Mouse (Mus musculus) lung, postnatal 0 days (tissue): Measurements from ENCODE around the gene Grk4. TPM values are rescaled to one million over a fixed set of nuclear protein-coding genes. Genes with fewer than 3 reads are reported as not detected.

Experiments
- ATAC-seq: fragments of 200-750 bp; cut with Nextera tagmentation; 2 replicates; pipeline ENCODE4 v1.8.0; 2017; ENCODE audit warnings: moderate library complexity
- DNase-seq: peaks from one replicate; pipeline ENCODE4 v3.0.0-alpha.2; 2016; ENCODE audit warnings: low spot score
- H3K27ac ChIP-seq: fragments of 300-500 bp; sonication (generic); 2 replicates; pipeline ENCODE4 v1.5.1; 2014; ENCODE audit warnings: antibody characterized with exemption, mild to moderate bottlenecking, low read length, mixed read lengths
- H3K27me3 ChIP-seq: fragments of 300-500 bp; sonication (generic); replicated peaks from 2 replicates; pipeline ENCODE4 v1.6.1; 2014; ENCODE audit warnings: low read length, mixed read lengths; ENCODE audit not compliant: insufficient read depth
- H3K36me3 ChIP-seq: fragments of 300-500 bp; sonication (generic); 2 replicates; pipeline ENCODE4 v1.6.1; 2014; ENCODE audit warnings: low read length, mixed read lengths; ENCODE audit not compliant: insufficient read depth
- H3K4me1 ChIP-seq: fragments of 300-500 bp; sonication (generic); 2 replicates; pipeline ENCODE4 v1.6.1; 2014; ENCODE audit warnings: antibody characterized with exemption, low read depth, low read length, mixed read lengths; ENCODE audit not compliant: insufficient read depth
- H3K4me2 ChIP-seq: fragments of 300-500 bp; sonication (generic); replicated peaks from 2 replicates; pipeline ENCODE4 v1.6.1; 2014; ENCODE audit warnings: low read depth, mild to moderate bottlenecking, low read length, moderate library complexity, mixed read lengths
- H3K4me3 ChIP-seq: fragments of 300-500 bp; sonication (generic); 2 replicates; pipeline ENCODE4 v1.5.1; 2014; ENCODE audit warnings: low read depth, low read length
- H3K9ac ChIP-seq: fragments of 300-500 bp; sonication (generic); replicated peaks from 2 replicates; pipeline ENCODE4 v1.6.1; 2014; ENCODE audit warnings: low read depth, mild to moderate bottlenecking
- H3K9me3 ChIP-seq: fragments of 300-500 bp; sonication (generic); 2 replicates; pipeline ENCODE4 v1.6.1; 2016; ENCODE audit warnings: low read length, mixed read lengths
- CTCF ChIP-seq: IDR thresholded peaks from 2 replicates; pipeline ENCODE4 v1.5.1; 2016; ENCODE audit warnings: antibody characterized with exemption, mild to moderate bottlenecking
- EP300 ChIP-seq: IDR thresholded peaks from 2 replicates; pipeline ENCODE4 v1.6.1; 2016; ENCODE audit warnings: antibody characterized with exemption, mild to moderate bottlenecking, control low read depth
- WGBS: fragments of 180-500 bp; shearing (Covaris S2); extraction: QIAGEN DNeasy Blood & Tissue Kit; methylation state at CpG from one replicate; pipeline ENCODE4 v1.1.7; 2014; 5-methylcytosine and 5-hydroxymethylcytosine counted together
- polyA plus RNA-seq: library from polyadenylated mRNA; unstranded; fragments of >200 nt; fragmentation: Nextera tagmentation; extraction: Ambion mirVana; gene quantifications from 2 replicates; pipeline ENCODE4 v1.2.1, GENCODE M21; 2015

The Grk4 gene
- polyA plus RNA-seq, 1 experiment from 2014 or later: 5.1 TPM

DNA sequence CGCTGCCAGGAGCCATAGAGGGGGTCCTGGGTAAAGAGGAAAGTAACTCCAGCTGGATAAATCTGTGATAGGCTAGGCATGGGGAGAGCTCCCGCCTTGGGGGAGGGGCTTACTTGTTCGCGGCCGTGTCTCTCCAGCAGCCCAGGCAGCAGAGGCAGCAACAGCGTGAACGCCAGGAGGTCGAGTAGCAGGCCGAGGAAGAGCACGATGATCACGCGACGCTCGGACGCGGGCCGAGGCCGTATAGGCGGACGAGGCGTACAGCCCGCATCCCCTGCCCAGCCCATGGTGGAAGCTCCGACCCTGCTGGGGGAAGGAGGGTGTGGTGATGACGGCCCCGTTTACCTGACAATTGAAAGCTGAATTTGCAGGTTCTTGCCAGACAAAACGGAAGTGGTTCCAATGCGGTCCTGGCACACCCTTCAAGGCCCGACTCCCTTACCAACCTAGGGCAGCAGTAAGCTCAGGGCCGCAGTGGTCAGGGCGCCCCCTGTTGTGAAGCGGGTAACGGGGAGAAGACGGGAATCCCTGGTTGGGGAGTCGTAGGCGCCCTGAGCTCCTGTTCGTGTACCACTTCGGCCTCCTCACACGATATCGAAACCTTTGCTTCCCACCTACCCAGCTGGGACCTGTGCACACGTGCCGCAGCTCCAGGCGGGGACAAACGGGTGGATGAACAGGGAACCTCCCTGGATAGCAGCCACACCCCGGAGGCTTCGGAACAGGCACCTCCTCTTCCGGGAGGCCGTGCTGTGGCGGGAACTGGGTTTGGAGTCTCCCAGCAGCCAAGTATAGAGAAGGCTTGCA is 23.5 kb upstream of the Grk4 start, which contains the start of gene Mfsd10:
Gene Mfsd10, minus strand, starts transcription at position 732 of the 807 bp plus-strand sequence.
- H3K27ac ChIP-seq: peak within 1 kb of the TSS; percentile 77
- peaks cover 11% of the 10 kb centered on the region for H3K36me3 ChIP-seq
- H3K27me3 ChIP-seq: no peaks in the 10 kb centered on the region
- WGBS: under 1% methylated on average over 48 of the region's 48 CpGs
- ATAC-seq (peak; percentile 87), DNase-seq (peak; percentile 93)
- no peaks in the 10 kb centered on the region for H3K9me3 ChIP-seq
- H3K4me2 ChIP-seq: peak within 1 kb of the TSS; percentile 85
- peaks cover 3% of the 10 kb centered on the region; the same call in 1 of the 2 replicates for H3K4me1 ChIP-seq
- TF ChIP-seq EP300 (no peak), CTCF (peak; percentile 71)
- H3K9ac ChIP-seq: peak within 1 kb of the TSS; percentile 48
- H3K4me3 ChIP-seq: peak within 1 kb of the TSS; percentile 55

- Histone ChIP-seq H3K36me3 (peaks cover 5% of the 10 kb centered on the region; the same call in 1 of the 2 replicates), H3K4me3 (no peak overlapping the region), H3K4me2 (no peak overlapping the region), H3K4me1 (peaks cover 3% of the 10 kb centered on the region; the same call in 1 of the 2 replicates), H3K27me3 (no peaks in the 10 kb centered on the region), H3K27ac (no peak overlapping the region), H3K9me3 (no peaks in the 10 kb centered on the region), H3K9ac (no peak overlapping the region)
- TF ChIP-seq EP300: no peak
- DNase-seq (no peak), ATAC-seq (no peak)
- WGBS: 71% methylated on average over 7 of the region's 7 CpGs
These were observed 22.5 kb upstream of the Grk4 start for GRCm38 (mm10) chr5:34637591-34638156.

DNA sequence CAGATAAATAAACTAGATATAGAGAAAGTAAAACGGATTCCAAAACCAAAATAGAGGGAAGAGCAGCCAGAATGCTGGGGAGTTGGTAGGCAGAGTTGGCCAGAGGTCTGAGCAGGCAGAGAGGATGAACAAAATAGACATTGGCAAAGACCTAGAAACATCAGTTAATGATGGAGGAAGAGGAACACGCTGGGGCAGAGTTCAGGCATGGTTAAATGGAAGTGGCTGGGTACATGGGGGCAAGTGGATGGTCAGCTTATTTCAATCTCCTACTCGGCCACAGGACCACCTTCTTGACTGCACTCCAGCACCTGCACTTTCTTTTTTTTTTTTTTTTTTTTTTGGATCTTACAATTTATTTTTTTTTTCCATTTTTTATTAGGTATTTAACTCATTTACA is 18.2 kb upstream of the Grk4 start:
- Histone ChIP-seq H3K4me2 (no peak overlapping the region), H3K27me3 (no peaks in the 10 kb centered on the region), H3K27ac (no peak overlapping the region), H3K4me1 (no peaks in the 10 kb centered on the region), H3K9me3 (no peaks in the 10 kb centered on the region), H3K36me3 (peaks cover 18% of the 10 kb centered on the region), H3K9ac (no peak overlapping the region), H3K4me3 (no peak overlapping the region)
- 84% methylated on average over 3 of the region's 3 CpGs for WGBS
- DNase-seq (no peak), ATAC-seq (no peak)
- no peak for TF ChIP-seq CTCF
- TF ChIP-seq EP300: no peak

- DNase-seq (peak; percentile 87), ATAC-seq (peak; percentile 93)
- no peaks in the 10 kb centered on the region for H3K27me3 ChIP-seq
- 57% methylated on average over 5 of the region's 5 CpGs for WGBS
- H3K4me2 ChIP-seq: no peak overlapping the region
- peaks cover 25% of the 10 kb centered on the region for H3K36me3 ChIP-seq
- H3K9ac ChIP-seq: no peak overlapping the region
- H3K4me3 ChIP-seq: no peak overlapping the region
- no peaks in the 10 kb centered on the region for H3K9me3 ChIP-seq
- H3K4me1 ChIP-seq: no peaks in the 10 kb centered on the region
- H3K27ac ChIP-seq: no peak overlapping the region
- TF ChIP-seq CTCF (peak; percentile 78), EP300 (no peak)
These were observed 17.2 kb upstream of the Grk4 start for GRCm38 (mm10) chr5:34642932-34643331.

DNA sequence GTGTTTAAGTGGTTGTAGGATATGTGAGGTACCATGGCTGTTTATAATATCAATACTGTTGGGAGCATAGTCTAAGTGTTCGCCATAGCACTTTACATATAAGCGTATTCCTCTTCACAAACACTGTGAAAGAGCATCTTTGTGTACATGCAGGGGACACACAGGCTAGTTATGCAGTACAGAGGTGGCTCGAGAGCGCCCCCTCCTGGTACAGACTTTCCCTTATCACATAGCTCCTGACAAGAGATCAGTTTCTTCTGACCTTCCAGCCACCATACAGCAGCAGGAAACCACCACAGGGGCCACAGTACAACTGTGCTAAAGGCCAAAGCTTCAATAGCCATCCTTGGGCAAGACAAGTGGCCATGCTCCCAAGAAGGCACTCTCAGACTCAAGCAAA is 12.6 kb upstream of the Grk4 start:
- Histone ChIP-seq H3K4me3 (no peak overlapping the region), H3K27me3 (no peaks in the 10 kb centered on the region), H3K27ac (no peak overlapping the region), H3K36me3 (peaks cover 51% of the 10 kb centered on the region), H3K4me2 (no peak overlapping the region), H3K9me3 (no peaks in the 10 kb centered on the region), H3K4me1 (no peaks in the 10 kb centered on the region), H3K9ac (no peak overlapping the region)
- TF ChIP-seq CTCF (peak; percentile 84), EP300 (no peak)
- peak; percentile 70 for DNase-seq
- no peak for ATAC-seq
- WGBS: 47% methylated on average over 4 of the region's 4 CpGs

DNA sequence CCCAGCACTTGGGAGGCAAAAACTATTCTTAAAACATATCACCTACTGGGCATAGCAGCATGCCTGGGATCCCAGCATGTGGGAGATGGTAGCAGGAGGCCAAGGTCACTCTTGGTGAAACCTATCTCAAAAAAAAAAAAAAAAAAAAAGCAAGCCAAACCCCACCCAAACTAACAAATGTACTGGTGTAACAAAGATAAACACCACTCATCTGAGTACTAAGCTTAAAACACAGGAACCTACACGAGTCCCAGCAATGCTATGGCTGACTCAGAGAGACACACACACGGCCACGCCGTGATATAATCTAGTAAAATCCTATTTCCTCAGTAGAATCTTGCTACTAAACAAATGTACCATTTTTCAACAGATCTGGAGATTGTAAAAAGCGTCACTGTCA is 7.2 kb upstream of the Grk4 start:
- TF ChIP-seq CTCF (no peak), EP300 (no peak)
- H3K4me1 ChIP-seq: no peaks in the 10 kb centered on the region
- no peaks in the 10 kb centered on the region for H3K27me3 ChIP-seq
- WGBS: 89% methylated on average over 5 of the region's 5 CpGs
- no peak for DNase-seq
- no peak overlapping the region for H3K4me3 ChIP-seq
- H3K27ac ChIP-seq: no peak overlapping the region
- ATAC-seq: no peak
- no peaks in the 10 kb centered on the region for H3K9me3 ChIP-seq
- no peak overlapping the region for H3K9ac ChIP-seq
- H3K36me3 ChIP-seq: peaks cover 50% of the 10 kb centered on the region
- H3K4me2 ChIP-seq: no peak overlapping the region
